Mouse (Mus musculus) neural tube, embryonic 14.5 days (tissue): ENCODE measurements at regions not wholly inside any gene's neighbourhood (a gene's known extent, or its start where the extent isn't known, plus 50 kb on each side); places are given as distances from the start of the nearest gene placed in this dataset.

Source experiments
- ATAC-seq: fragments of 200-750 bp; cut with Nextera tagmentation; 2 replicates; pipeline ENCODE4 v1.8.0; 2017; ENCODE audit warnings: low read depth, mild to moderate bottlenecking, moderate TSS enrichment, moderate library complexity
- H3K27ac ChIP-seq: fragments of 300-500 bp; sonication (generic); 2 replicates; pipeline ENCODE4 v1.5.1; 2014; ENCODE audit warnings: low read depth, mild to moderate bottlenecking, control low read depth, low read length, moderate library complexity, mixed read lengths
- H3K27me3 ChIP-seq: fragments of 300-500 bp; sonication (generic); 2 replicates; pipeline ENCODE4 v1.6.1; 2014; ENCODE audit warnings: low read length; ENCODE audit not compliant: control insufficient read depth, insufficient read depth
- H3K36me3 ChIP-seq: fragments of 300-500 bp; sonication (generic); 2 replicates; pipeline ENCODE4 v1.6.1; 2014; ENCODE audit warnings: low read length, mixed read lengths; ENCODE audit not compliant: control insufficient read depth, insufficient read depth
- H3K4me1 ChIP-seq: fragments of 300-500 bp; sonication (generic); 2 replicates; pipeline ENCODE4 v1.6.1; 2014; ENCODE audit warnings: low read length; ENCODE audit not compliant: control insufficient read depth, insufficient read depth
- H3K4me2 ChIP-seq: fragments of 300-500 bp; sonication (generic); 2 replicates; pipeline ENCODE4 v1.6.1; 2014; ENCODE audit warnings: mild to moderate bottlenecking, low read depth, low read length, control low read depth
- H3K4me3 ChIP-seq: fragments of 300-500 bp; sonication (generic); 2 replicates; pipeline ENCODE4 v1.5.1; 2014; ENCODE audit warnings: low read depth, low read length, control low read depth, mixed read lengths
- H3K9ac ChIP-seq: fragments of 300-500 bp; sonication (generic); replicated peaks from 2 replicates; pipeline ENCODE4 v1.6.1; 2014; ENCODE audit warnings: low read depth, mild to moderate bottlenecking, control low read depth, low read length, mixed read lengths
- H3K9me3 ChIP-seq: fragments of 300-500 bp; sonication (generic); 2 replicates; pipeline ENCODE4 v1.6.1; 2016; ENCODE audit warnings: low read length; ENCODE audit not compliant: control insufficient read depth
- WGBS: fragments of 180-500 bp; shearing (Covaris S2); extraction: QIAGEN DNeasy Blood & Tissue Kit; methylation state at CpG from one replicate; pipeline ENCODE4 v1.1.7; 2014; 5-methylcytosine and 5-hydroxymethylcytosine counted together

GRCm38 (mm10) chr4:9035350-9035749, 796.5 kb upstream of the Car8 start:
- no peak overlapping the region for H3K4me2 ChIP-seq
- H3K36me3 ChIP-seq = no peaks in the 10 kb centered on the region
- H3K27me3 ChIP-seq = no peaks in the 10 kb centered on the region
- ATAC-seq = peak; percentile 44; the same call in 1 of the 2 replicates
- H3K27ac ChIP-seq = no peak overlapping the region
- H3K4me3 ChIP-seq = no peak overlapping the region
- H3K4me1 ChIP-seq = no peaks in the 10 kb centered on the region
- no peaks in the 10 kb centered on the region for H3K9me3 ChIP-seq
- H3K9ac ChIP-seq = no peak overlapping the region
- 68% methylated on average over 4 of the region's 4 CpGs for WGBS

- H3K4me1 ChIP-seq = no peaks in the 10 kb centered on the region
- ATAC-seq = no peak
- no peaks in the 10 kb centered on the region for H3K9me3 ChIP-seq
- H3K4me3 ChIP-seq = no peak overlapping the region
- H3K27me3 ChIP-seq = no peaks in the 10 kb centered on the region
- 42% methylated on average over 4 of the region's 4 CpGs for WGBS
- no peaks in the 10 kb centered on the region for H3K36me3 ChIP-seq
- H3K9ac ChIP-seq = no peak overlapping the region
- no peak overlapping the region for H3K4me2 ChIP-seq
- H3K27ac ChIP-seq = no peak overlapping the region
Measured at GRCm38 (mm10) chr4:9034280-9034679, 795.4 kb upstream of the Car8 start.

- no peak overlapping the region for H3K27ac ChIP-seq
- WGBS = 90% methylated on average over 6 of the region's 6 CpGs
- no peaks in the 10 kb centered on the region for H3K36me3 ChIP-seq
- H3K4me3 ChIP-seq = no peak overlapping the region
- no peak for ATAC-seq
- H3K4me1 ChIP-seq = peaks cover 8% of the 10 kb centered on the region; the same call in 1 of the 2 replicates
- no peaks in the 10 kb centered on the region for H3K27me3 ChIP-seq
- H3K4me2 ChIP-seq = no peak overlapping the region
- H3K9ac ChIP-seq = no peak overlapping the region
- H3K9me3 ChIP-seq = no peaks in the 10 kb centered on the region
Measured at GRCm38 (mm10) chr4:9033106-9033642, 794.3 kb upstream of the Car8 start.

- Histone ChIP-seq H3K4me1 (peaks cover 11% of the 10 kb centered on the region; the same call in 1 of the 2 replicates), H3K27ac (no peak overlapping the region), H3K9ac (no peak overlapping the region), H3K4me2 (no peak overlapping the region), H3K27me3 (no peaks in the 10 kb centered on the region), H3K9me3 (no peaks in the 10 kb centered on the region), H3K36me3 (no peaks in the 10 kb centered on the region), H3K4me3 (no peak overlapping the region)
- 44% methylated on average over 6 of the region's 6 CpGs for WGBS
- ATAC-seq = no peak
Measured at GRCm38 (mm10) chr4:9031634-9032033, 792.8 kb upstream of the Car8 start.

GRCm38 (mm10) chr4:9028946-9029345, 790.1 kb upstream of the Car8 start:
- H3K9ac ChIP-seq = no peak overlapping the region
- H3K4me3 ChIP-seq = no peak overlapping the region
- no peaks in the 10 kb centered on the region for H3K9me3 ChIP-seq
- peaks cover 11% of the 10 kb centered on the region; the same call in 1 of the 2 replicates for H3K4me1 ChIP-seq
- peak overlapping the region; percentile 94; the same call in 1 of the 2 replicates for H3K4me2 ChIP-seq
- no peaks in the 10 kb centered on the region for H3K36me3 ChIP-seq
- 24% methylated on average over 6 of the region's 6 CpGs for WGBS
- no peaks in the 10 kb centered on the region for H3K27me3 ChIP-seq
- no peak for ATAC-seq
- H3K27ac ChIP-seq = no peak overlapping the region

- Histone ChIP-seq H3K4me2 (peak overlapping the region; percentile 94), H3K4me1 (peaks cover 11% of the 10 kb centered on the region; the same call in 1 of the 2 replicates), H3K4me3 (peak overlapping the region; percentile 30), H3K9ac (peak overlapping the region; percentile 42; the same call in 1 of the 2 replicates), H3K9me3 (no peaks in the 10 kb centered on the region), H3K27me3 (no peaks in the 10 kb centered on the region), H3K27ac (no peak overlapping the region), H3K36me3 (no peaks in the 10 kb centered on the region)
- ATAC-seq = peak; percentile 26; the same call in 1 of the 2 replicates
- whole genome bisulfite sequencing = under 1% methylated on average over 12 of the region's 12 CpGs
Measured at GRCm38 (mm10) chr4:9028475-9028874, 789.6 kb upstream of the Car8 start.

- Histone ChIP-seq H3K27me3 (no peaks in the 10 kb centered on the region), H3K36me3 (no peaks in the 10 kb centered on the region), H3K27ac (peak overlapping the region; percentile 55; the same call in 1 of the 2 replicates), H3K4me3 (peak overlapping the region; percentile 30), H3K9me3 (no peaks in the 10 kb centered on the region), H3K4me1 (peaks cover 11% of the 10 kb centered on the region; the same call in 1 of the 2 replicates), H3K9ac (peak overlapping the region; percentile 35), H3K4me2 (peak overlapping the region; percentile 94)
- peak; percentile 90 for ATAC-seq
- 0% methylated on average over 30 of the region's 30 CpGs for WGBS
Measured at GRCm38 (mm10) chr4:9027798-9028404, 789.1 kb upstream of the Car8 start.

GRCm38 (mm10) chr4:9027383-9027782, 788.5 kb upstream of the Car8 start:
- Histone ChIP-seq H3K9me3 (no peaks in the 10 kb centered on the region), H3K4me3 (peak overlapping the region; percentile 30), H3K36me3 (no peaks in the 10 kb centered on the region), H3K27ac (peak overlapping the region; percentile 12; the same call in 1 of the 2 replicates), H3K4me2 (peak overlapping the region; percentile 94), H3K27me3 (no peaks in the 10 kb centered on the region), H3K9ac (no peak overlapping the region), H3K4me1 (peaks cover 11% of the 10 kb centered on the region; the same call in 1 of the 2 replicates)
- peak; percentile 67 for ATAC-seq
- WGBS = 4% methylated on average over 7 of the region's 7 CpGs

- H3K36me3 ChIP-seq = no peaks in the 10 kb centered on the region
- peak overlapping the region; percentile 94; the same call in 1 of the 2 replicates for H3K4me2 ChIP-seq
- peaks cover 11% of the 10 kb centered on the region; the same call in 1 of the 2 replicates for H3K4me1 ChIP-seq
- H3K9ac ChIP-seq = no peak overlapping the region
- no peaks in the 10 kb centered on the region for H3K9me3 ChIP-seq
- H3K27me3 ChIP-seq = no peaks in the 10 kb centered on the region
- H3K4me3 ChIP-seq = no peak overlapping the region
- 44% methylated on average over 16 of the region's 16 CpGs for WGBS
- H3K27ac ChIP-seq = no peak overlapping the region
- no peak for ATAC-seq
Measured at GRCm38 (mm10) chr4:9026841-9027240, 788.0 kb upstream of the Car8 start.
